Mouse (Mus musculus): ENCODE data around the gene C330021F23Rik.

- peak; percentile 34; the same call in 1 of the 2 replicates for TF ChIP-seq HCFC1 (IDR thresholded peaks at IDR 0.05; ENCODE audit: borderline replicate concordance, insufficient read depth, low read length)
- TF ChIP-seq MAFK (IDR thresholded peaks at IDR 0.05; ENCODE audit: insufficient read depth, low read depth, low read length), result no peak
- no peak for TF ChIP-seq ZC3H11A (IDR thresholded peaks at IDR 0.05; ENCODE audit: borderline replicate concordance, low read depth, low read length)
- TF ChIP-seq CHD2 (IDR thresholded peaks at IDR 0.05; ENCODE audit: low read depth, low read length), result no peak
Observed at GRCm38 (mm10) chr8:3587391-3588257, 19.8 kb downstream of the C330021F23Rik start.

Measured in ES-E14 (cell line).